Mouse (Mus musculus): ENCODE measurements at regions not wholly inside any gene's neighbourhood (a gene's known extent, or its start where the extent isn't known, plus 50 kb on each side); places are given as distances from the start of the nearest gene placed in this dataset.

DNA sequence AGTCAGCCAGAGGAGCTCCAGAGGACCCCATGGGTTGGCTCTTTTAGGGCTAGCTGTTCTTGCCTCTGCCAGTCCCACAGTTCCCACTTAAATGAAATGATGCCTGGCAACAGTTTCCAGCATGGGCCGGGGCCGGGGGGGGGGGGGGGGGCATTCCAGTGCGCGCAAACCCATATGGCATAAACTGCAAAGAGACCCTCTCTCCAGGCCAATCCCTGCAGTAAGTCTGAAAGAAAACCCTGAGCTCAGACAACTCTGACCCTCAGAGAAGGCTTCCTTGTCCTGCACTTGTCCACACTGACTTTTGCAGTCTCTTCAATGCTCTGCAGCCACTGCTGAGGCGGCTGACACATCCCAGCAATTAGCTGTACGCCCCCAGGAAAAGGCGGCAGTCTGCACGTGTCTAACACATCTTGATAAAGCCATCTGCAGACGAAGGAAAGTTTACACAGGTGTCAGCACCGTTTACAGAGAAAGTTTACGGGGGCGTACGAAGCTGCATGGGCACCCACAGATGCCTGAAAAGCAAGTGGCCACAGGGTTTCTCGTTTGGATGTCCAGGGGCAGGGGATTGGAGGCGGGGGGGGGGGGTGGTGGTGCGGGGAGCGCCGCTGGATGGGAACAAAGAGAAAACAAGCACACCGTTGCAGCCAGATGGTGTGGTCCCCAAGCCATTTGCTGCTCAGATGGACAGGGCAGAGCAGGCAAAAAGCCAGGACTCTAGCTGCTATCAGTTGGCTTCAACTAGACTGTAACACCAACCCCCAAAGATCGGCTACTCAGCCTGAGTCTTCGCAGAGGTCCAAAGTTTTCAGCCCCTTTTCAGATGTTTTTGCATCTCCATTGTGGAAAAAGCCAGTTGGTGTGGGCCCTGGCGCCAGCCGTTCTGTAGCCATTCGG lies 244.0 kb upstream of the Hs6st1 start:
- peaks cover 4% of the 10 kb centered on the region; the same call in 1 of the 2 replicates for H3K4me1 ChIP-seq
- TF ChIP-seq GATA1 (IDR thresholded peaks at IDR 0.05; ENCODE audit: borderline replicate concordance, low read length), result no peak
- TF ChIP-seq FLI1 (IDR thresholded peaks at IDR 0.05; ENCODE audit: low read length), result no peak

DNA sequence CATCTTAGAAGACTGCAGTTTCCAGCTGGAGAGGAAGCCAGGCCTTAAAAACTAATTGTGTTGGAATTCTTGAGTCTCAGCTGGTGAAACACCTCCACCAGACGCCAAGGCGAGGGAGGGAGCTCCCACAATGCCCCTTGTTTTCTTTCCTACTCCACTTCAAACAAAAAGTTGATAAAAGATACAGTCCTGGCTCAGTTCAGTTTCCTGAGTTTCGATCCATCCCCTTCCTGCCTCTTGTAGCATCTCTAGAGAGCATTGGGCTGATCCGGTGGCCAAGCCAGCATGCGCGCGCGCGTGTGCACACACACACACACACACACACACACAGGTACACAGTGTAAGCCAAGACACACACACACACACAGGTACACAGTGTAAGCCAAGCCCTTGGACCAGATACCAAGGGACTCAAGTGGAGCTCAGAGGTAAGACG lies 242.7 kb upstream of the Hs6st1 start:
- peaks cover 35% of the 10 kb centered on the region for H3K27me3 ChIP-seq (replicated peaks)
- H3K9me3 ChIP-seq, result peaks cover 7% of the 10 kb centered on the region
- peaks cover 4% of the 10 kb centered on the region; the same call in 1 of the 2 replicates for H3K4me1 ChIP-seq
- TF ChIP-seq GATA1 (IDR thresholded peaks at IDR 0.05; ENCODE audit: borderline replicate concordance, low read length) (no peak), FLI1 (IDR thresholded peaks at IDR 0.05; ENCODE audit: low read length) (no peak)
- no peaks in the 10 kb centered on the region for H3K36me3 ChIP-seq (replicated peaks; ENCODE audit: low read length)
- H3K4me3 ChIP-seq (replicated peaks), result no peak overlapping the region

More for the DNA sequence above, 244.0 kb upstream of the Hs6st1 start:
- peaks cover 19% of the 10 kb centered on the region for H3K9me3 ChIP-seq
- H3K4me3 ChIP-seq (replicated peaks), result no peak overlapping the region
- peaks cover 39% of the 10 kb centered on the region for H3K27me3 ChIP-seq (replicated peaks)
- H3K36me3 ChIP-seq (replicated peaks; ENCODE audit: low read length), result no peaks in the 10 kb centered on the region

DNA sequence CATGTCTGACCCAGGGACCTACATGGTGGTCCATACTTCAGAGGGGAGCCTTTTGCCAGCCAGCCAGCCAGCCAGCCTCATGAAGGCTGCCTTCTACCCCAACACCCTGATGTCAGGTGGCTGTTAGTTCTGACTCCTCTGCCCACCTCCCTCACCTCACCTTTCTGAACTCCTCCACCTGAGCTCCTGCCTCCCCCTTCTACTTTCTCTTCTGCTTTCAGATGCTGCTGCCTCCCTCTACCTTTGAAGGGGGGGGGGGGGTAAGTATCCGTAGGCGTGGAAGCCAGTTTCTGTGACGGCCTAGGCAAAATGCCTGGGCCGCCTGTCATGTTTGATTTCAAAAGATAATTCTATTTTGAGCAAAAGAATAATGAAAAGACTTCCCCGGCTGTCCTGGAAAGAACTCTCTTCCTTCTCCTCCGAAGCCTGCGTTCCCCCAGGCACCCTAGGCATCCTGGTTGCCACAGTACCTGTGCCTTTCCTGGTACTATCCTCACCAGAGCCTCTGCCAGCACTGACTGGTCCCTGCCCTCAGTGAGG lies 241.6 kb upstream of the Hs6st1 start:
- 0 out of 2 replicates have a peak, but pooled peaks cover 4% of the 10 kb centered on the region for H3K9me3 ChIP-seq
- H3K4me1 ChIP-seq, result 0 out of 2 replicates have a peak, but pooled peaks cover 4% of the 10 kb centered on the region

GRCm38 (mm10) chr1:35827471-35827870 lies 240.7 kb upstream of the Hs6st1 start:
- Histone ChIP-seq H3K27me3 (replicated peaks) (peaks cover 31% of the 10 kb centered on the region), H3K4me3 (replicated peaks) (no peak overlapping the region), H3K9me3 (0 out of 2 replicates have a peak, but pooled peaks cover 4% of the 10 kb centered on the region), H3K36me3 (replicated peaks; ENCODE audit: low read length) (no peaks in the 10 kb centered on the region), H3K4me1 (0 out of 2 replicates have a peak, but pooled peaks cover 4% of the 10 kb centered on the region)
- TF ChIP-seq FLI1 (IDR thresholded peaks at IDR 0.05; ENCODE audit: low read length) (no peak), GATA1 (IDR thresholded peaks at IDR 0.05; ENCODE audit: borderline replicate concordance, low read length) (no peak)

More for the DNA sequence above, 241.6 kb upstream of the Hs6st1 start:
- TF ChIP-seq FLI1 (IDR thresholded peaks at IDR 0.05; ENCODE audit: low read length) (no peak), GATA1 (IDR thresholded peaks at IDR 0.05; ENCODE audit: borderline replicate concordance, low read length) (no peak)
- Histone ChIP-seq H3K36me3 (replicated peaks; ENCODE audit: low read length) (no peaks in the 10 kb centered on the region), H3K4me3 (replicated peaks) (no peak overlapping the region), H3K27me3 (replicated peaks) (peaks cover 31% of the 10 kb centered on the region)

DNA sequence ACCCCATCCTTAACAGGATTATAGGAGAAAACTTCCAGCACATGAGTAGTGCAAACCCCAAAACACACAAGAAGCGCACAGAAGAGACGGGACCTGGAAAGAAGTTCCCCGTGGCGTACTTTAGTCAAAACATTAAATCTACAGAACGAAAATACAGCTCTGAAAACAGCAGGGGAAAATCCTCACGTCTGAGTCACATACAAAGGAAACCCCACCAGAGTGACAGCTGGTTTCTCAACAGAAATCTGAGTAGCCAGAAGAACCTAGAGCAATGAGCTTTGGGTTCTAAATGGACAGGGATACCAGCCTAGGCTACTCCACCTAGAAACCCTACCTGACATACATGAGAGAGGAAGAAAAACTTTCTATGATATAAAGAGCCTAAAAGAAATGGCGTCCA lies 234.0 kb upstream of the Hs6st1 start:
- H3K36me3 ChIP-seq (replicated peaks; ENCODE audit: low read length), result no peaks in the 10 kb centered on the region
- peaks cover 5% of the 10 kb centered on the region for H3K27me3 ChIP-seq (replicated peaks)
- H3K9me3 ChIP-seq, result 0 out of 2 replicates have a peak, but pooled peaks cover under 1% of the 10 kb centered on the region
- H3K4me1 ChIP-seq, result 0 out of 2 replicates have a peak, but pooled peaks cover 4% of the 10 kb centered on the region
- TF ChIP-seq FLI1 (IDR thresholded peaks at IDR 0.05; ENCODE audit: low read length), result no peak
- no peak for TF ChIP-seq GATA1 (IDR thresholded peaks at IDR 0.05; ENCODE audit: borderline replicate concordance, low read length)
- H3K4me3 ChIP-seq (replicated peaks), result no peak overlapping the region

- H3K36me3 ChIP-seq (replicated peaks; ENCODE audit: low read length), result no peaks in the 10 kb centered on the region
- TF ChIP-seq FLI1 (IDR thresholded peaks at IDR 0.05; ENCODE audit: low read length), result no peak
- no peak for TF ChIP-seq GATA1 (IDR thresholded peaks at IDR 0.05; ENCODE audit: borderline replicate concordance, low read length)
- peaks cover 3% of the 10 kb centered on the region for H3K27me3 ChIP-seq (replicated peaks)
Observed at GRCm38 (mm10) chr1:35836552-35836951, 231.6 kb upstream of the Hs6st1 start.

DNA sequence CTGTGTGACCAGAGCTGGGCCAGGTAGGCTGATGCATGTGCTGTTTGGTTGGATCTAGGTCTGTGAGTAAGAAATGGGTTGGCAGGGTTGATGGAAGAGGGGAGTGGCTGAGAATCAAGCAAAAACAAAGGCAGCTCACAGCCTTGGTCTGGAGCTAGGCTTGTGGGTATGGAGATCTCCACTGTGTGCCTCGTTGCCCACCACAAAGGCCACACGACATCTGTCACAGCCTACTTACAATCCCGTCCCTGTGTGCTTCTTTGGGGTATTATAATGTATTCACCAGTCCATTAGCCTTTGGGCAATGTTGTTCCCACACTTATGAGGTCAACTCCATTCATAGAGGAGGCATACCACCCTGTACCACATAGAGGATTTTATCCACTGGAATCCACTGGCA lies 229.6 kb upstream of the Hs6st1 start:
- no peak overlapping the region for H3K4me3 ChIP-seq (replicated peaks)
- peaks cover 28% of the 10 kb centered on the region for H3K4me1 ChIP-seq
- peaks cover 1% of the 10 kb centered on the region for H3K27me3 ChIP-seq (replicated peaks)
- TF ChIP-seq GATA1 (IDR thresholded peaks at IDR 0.05; ENCODE audit: borderline replicate concordance, low read length) (no peak), FLI1 (IDR thresholded peaks at IDR 0.05; ENCODE audit: low read length) (no peak)
- peaks cover 12% of the 10 kb centered on the region for H3K9me3 ChIP-seq
- H3K36me3 ChIP-seq (replicated peaks; ENCODE audit: low read length), result no peaks in the 10 kb centered on the region

More at GRCm38 (mm10) chr1:35836552-35836951, 231.6 kb upstream of the Hs6st1 start:
- Histone ChIP-seq H3K9me3 (peaks cover 10% of the 10 kb centered on the region), H3K4me1 (peaks cover 13% of the 10 kb centered on the region), H3K4me3 (replicated peaks) (no peak overlapping the region)

- no peak for TF ChIP-seq FLI1 (IDR thresholded peaks at IDR 0.05; ENCODE audit: low read length)
- no peak for TF ChIP-seq GATA1 (IDR thresholded peaks at IDR 0.05; ENCODE audit: borderline replicate concordance, low read length)
- no peaks in the 10 kb centered on the region for H3K36me3 ChIP-seq (replicated peaks; ENCODE audit: low read length)
Observed at GRCm38 (mm10) chr1:35839446-35839845, 228.8 kb upstream of the Hs6st1 start.

DNA sequence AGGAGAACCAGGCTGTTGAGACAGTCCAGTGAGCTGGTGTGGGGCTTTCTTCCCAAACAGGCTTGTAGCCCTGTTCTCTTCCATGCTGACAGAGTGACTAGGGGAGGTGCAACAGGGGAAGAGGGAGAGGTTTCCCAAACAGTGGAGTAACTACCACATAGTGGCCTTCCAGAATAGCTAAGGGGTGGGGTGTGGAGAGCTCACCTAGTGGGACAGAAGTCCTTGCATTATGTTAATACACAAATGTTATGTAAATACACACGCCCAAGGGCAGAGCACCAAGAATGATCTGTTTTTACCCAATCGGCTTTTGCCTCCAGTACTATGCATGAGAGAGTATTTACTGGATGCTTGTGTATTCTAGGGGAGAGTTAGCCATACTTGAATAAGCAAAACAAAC lies 226.6 kb upstream of the Hs6st1 start:
- Histone ChIP-seq H3K4me1 (peaks cover 50% of the 10 kb centered on the region), H3K9me3 (peaks cover 12% of the 10 kb centered on the region), H3K4me3 (replicated peaks) (no peak overlapping the region), H3K27me3 (replicated peaks) (peaks cover 4% of the 10 kb centered on the region), H3K36me3 (replicated peaks; ENCODE audit: low read length) (no peaks in the 10 kb centered on the region)
- TF ChIP-seq FLI1 (IDR thresholded peaks at IDR 0.05; ENCODE audit: low read length), result no peak
- TF ChIP-seq GATA1 (IDR thresholded peaks at IDR 0.05; ENCODE audit: borderline replicate concordance, low read length), result no peak

More at GRCm38 (mm10) chr1:35839446-35839845, 228.8 kb upstream of the Hs6st1 start:
- Histone ChIP-seq H3K4me1 (peaks cover 34% of the 10 kb centered on the region), H3K4me3 (replicated peaks) (no peak overlapping the region), H3K27me3 (replicated peaks) (peaks cover 1% of the 10 kb centered on the region), H3K9me3 (peaks cover 12% of the 10 kb centered on the region)

Measured in megakaryocyte, embryonic 14.5 days (primary cell).